Mouse (Mus musculus) small intestine, adult 2 months (tissue): ENCODE data around the gene Exoc2.

Experiments used
- CTCF ChIP-seq: fragments of 200-500 bp; IDR thresholded peaks from 2 replicates; pipeline ENCODE4 v1.5.1; 2012; ENCODE audit warnings: low read depth, mild to moderate bottlenecking, control low read depth, inconsistent platforms, low read length, moderate library complexity, mixed read lengths; ENCODE audit not compliant: insufficient replicate concordance, insufficient read length; ENCODE audit errors: extremely low read depth
- POLR2A ChIP-seq: fragments of 200-500 bp; IDR thresholded peaks from 2 replicates; pipeline ENCODE4 v1.6.1; 2012; ENCODE audit warnings: low read depth, mild to moderate bottlenecking, control low read depth, inconsistent platforms, low read length, moderate library complexity

DNA sequence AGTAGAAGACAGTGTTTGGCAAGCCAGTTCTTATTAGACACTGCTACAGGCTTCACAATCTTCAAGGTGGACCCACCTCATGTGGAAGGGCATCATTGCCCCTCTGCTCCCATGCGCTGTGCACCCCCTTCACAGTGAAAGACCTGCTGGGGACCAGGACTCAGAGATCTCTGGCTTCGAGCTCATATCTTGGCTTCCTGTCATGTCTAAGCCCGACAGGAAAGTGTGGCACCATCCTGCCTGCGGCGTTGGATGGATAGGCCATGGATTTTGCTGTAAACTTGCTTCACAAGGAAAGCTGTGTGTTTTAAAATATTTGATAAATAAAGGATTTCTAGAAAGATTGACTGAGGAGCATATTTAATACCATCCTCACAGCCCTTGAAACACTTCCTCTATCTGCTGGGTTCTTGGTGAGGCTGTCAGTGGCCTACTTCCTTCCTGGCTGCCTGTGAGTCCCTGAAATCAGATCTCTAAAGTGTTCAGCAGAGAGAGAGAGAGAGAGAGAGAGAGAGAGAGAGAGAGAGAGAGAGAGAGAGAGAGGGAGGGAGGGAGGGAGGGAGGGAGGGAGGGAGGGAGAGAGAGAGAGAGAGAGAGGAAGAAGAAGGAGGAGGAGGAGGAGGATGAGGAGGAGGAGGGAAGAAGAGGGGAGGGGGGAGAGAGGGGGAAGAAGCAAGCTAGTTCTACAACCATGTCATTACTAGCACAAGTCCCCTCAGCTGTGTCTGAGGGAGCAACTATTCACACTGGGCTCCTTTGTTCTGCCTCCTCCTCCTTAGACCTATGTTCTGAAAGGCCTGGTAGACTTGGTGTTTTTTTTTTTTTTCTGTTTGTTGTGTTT lies 207.0 kb downstream of the Exoc2 start:
- no peak for TF ChIP-seq CTCF
- no peak for TF ChIP-seq POLR2A
